Mouse (Mus musculus): Measurements from ENCODE around the gene Zc3h18. TPM values are rescaled to one million over a fixed set of nuclear protein-coding genes. Genes with fewer than 3 reads are reported as not detected.
A peak's percentile ranks its signal among the peaks of the same experiment; 100 is the strongest.

Gene Zc3h18
- polyA plus RNA-seq (2014; fragmentation: Nextera tagmentation; extraction: Ambion mirVana): 37.0 and 38.6 TPM in 2 replicates

GRCm38 (mm10) chr8:122376365-122377231 lies at the start of gene Zc3h18:
TSS of gene Zc3h18 (plus strand) at chr8:122376609.
- no peaks in the 10 kb centered on the region for H3K27me3 ChIP-seq (replicated peaks; ENCODE audit: control insufficient read depth, insufficient read depth, low read length)
- peak within 1 kb of the TSS; percentile 89 for H3K9ac ChIP-seq (ENCODE audit: low read length)
- ATAC-seq (replicated peaks; ENCODE audit: low FRiP score, low TSS enrichment, low read depth) (peak; percentile 89), DNase-seq (ENCODE audit: low spot score) (peak; percentile 98)
- peak within 1 kb of the TSS; percentile 92 for H3K4me3 ChIP-seq (ENCODE audit: low read depth, low read length)
- H3K4me2 ChIP-seq (ENCODE audit: low read length): peak within 1 kb of the TSS; percentile 83
- peaks cover 11% of the 10 kb centered on the region for H3K4me1 ChIP-seq (replicated peaks; ENCODE audit: control insufficient read depth, insufficient read depth, low read length)
- no peaks in the 10 kb centered on the region for H3K9me3 ChIP-seq (ENCODE audit: control insufficient read depth, low read length)
- peak within 1 kb of the TSS; percentile 92 for H3K27ac ChIP-seq (ENCODE audit: low read depth)
- under 1% methylated on average over 95 of the region's 107 CpGs for WGBS
- H3K36me3 ChIP-seq (ENCODE audit: control insufficient read depth, insufficient read depth, low read length): peaks cover 18% of the 10 kb centered on the region

GRCm38 (mm10) chr8:122329072-122329471 lies 47.3 kb upstream of the Zc3h18 start:
- no peak for ATAC-seq (replicated peaks; ENCODE audit: low FRiP score, low TSS enrichment, low read depth)
- no peak for DNase-seq (ENCODE audit: low spot score)
- Histone ChIP-seq H3K27ac (ENCODE audit: low read depth) (no peak overlapping the region), H3K9me3 (ENCODE audit: control insufficient read depth, low read length) (no peaks in the 10 kb centered on the region), H3K4me1 (replicated peaks; ENCODE audit: control insufficient read depth, insufficient read depth, low read length) (peaks cover 35% of the 10 kb centered on the region), H3K4me3 (ENCODE audit: low read depth, low read length) (no peak overlapping the region), H3K9ac (ENCODE audit: low read length) (0 out of 2 replicates have a peak overlapping the region, but pooled peaks have one; percentile 11), H3K4me2 (ENCODE audit: low read length) (no peak overlapping the region), H3K36me3 (ENCODE audit: control insufficient read depth, insufficient read depth, low read length) (0 out of 2 replicates have a peak, but pooled peaks cover 3% of the 10 kb centered on the region), H3K27me3 (replicated peaks; ENCODE audit: control insufficient read depth, insufficient read depth, low read length) (no peaks in the 10 kb centered on the region)
- 59% methylated on average over 8 of the region's 8 CpGs for WGBS

DNA sequence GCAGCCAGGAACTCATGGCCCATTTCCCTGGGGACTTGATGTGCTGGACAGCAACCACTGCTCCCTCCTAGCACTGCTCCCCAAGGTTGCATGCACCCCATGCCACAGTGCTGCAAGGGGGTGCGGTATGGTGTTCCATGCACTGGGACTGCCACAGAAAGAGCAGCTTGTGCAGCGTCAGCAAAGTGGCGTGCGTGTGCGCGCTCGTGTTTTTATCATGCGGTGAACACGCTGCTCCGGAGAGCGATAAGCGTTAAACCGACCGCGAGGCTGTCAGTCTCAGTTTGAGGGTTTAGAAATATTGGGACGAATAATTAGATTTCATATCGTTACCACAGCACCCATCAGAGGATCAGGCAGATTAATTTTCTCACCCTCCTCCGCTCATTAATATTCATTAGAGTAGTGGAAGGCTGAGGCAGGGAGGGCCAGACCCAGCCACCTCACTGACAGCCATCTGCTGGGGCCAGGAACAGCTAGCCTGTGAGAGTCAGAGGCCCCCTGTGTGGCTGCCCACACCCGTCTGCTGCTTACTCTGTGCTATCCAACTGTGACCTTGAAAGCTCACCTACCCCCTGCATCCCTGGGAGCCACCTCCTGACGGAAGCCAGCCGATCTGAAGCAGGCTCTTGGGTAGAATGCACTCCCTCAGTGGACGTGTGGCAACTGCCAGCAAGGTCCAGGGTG lies 46.7 kb upstream of the Zc3h18 start:
- Histone ChIP-seq H3K4me1 (replicated peaks; ENCODE audit: control insufficient read depth, insufficient read depth, low read length) (peaks cover 32% of the 10 kb centered on the region), H3K4me3 (ENCODE audit: low read depth, low read length) (no peak overlapping the region), H3K27ac (ENCODE audit: low read depth) (no peak overlapping the region), H3K9ac (ENCODE audit: low read length) (no peak overlapping the region), H3K27me3 (replicated peaks; ENCODE audit: control insufficient read depth, insufficient read depth, low read length) (no peaks in the 10 kb centered on the region), H3K9me3 (ENCODE audit: control insufficient read depth, low read length) (no peaks in the 10 kb centered on the region), H3K4me2 (ENCODE audit: low read length) (no peak overlapping the region), H3K36me3 (ENCODE audit: control insufficient read depth, insufficient read depth, low read length) (peaks cover 5% of the 10 kb centered on the region; the same call in 1 of the 2 replicates)
- ATAC-seq (replicated peaks; ENCODE audit: low FRiP score, low TSS enrichment, low read depth) (no peak), DNase-seq (ENCODE audit: low spot score) (no peak)
- WGBS: 77% methylated on average over 22 of the region's 22 CpGs

- Histone ChIP-seq H3K9ac (ENCODE audit: low read length) (no peak overlapping the region), H3K27ac (ENCODE audit: low read depth) (no peak overlapping the region; the same call in 1 of the 2 replicates), H3K4me3 (ENCODE audit: low read depth, low read length) (no peak overlapping the region), H3K27me3 (replicated peaks; ENCODE audit: control insufficient read depth, insufficient read depth, low read length) (peaks cover 8% of the 10 kb centered on the region), H3K36me3 (ENCODE audit: control insufficient read depth, insufficient read depth, low read length) (peaks cover 14% of the 10 kb centered on the region; the same call in 1 of the 2 replicates), H3K4me1 (replicated peaks; ENCODE audit: control insufficient read depth, insufficient read depth, low read length) (peaks cover 25% of the 10 kb centered on the region), H3K9me3 (ENCODE audit: control insufficient read depth, low read length) (no peaks in the 10 kb centered on the region), H3K4me2 (ENCODE audit: low read length) (no peak overlapping the region)
- 71% methylated on average over 12 of the region's 12 CpGs for WGBS
- no peak for DNase-seq (ENCODE audit: low spot score)
- no peak for ATAC-seq (replicated peaks; ENCODE audit: low FRiP score, low TSS enrichment, low read depth)
These were observed 45.8 kb upstream of the Zc3h18 start for GRCm38 (mm10) chr8:122330446-122331133.

- peaks cover 14% of the 10 kb centered on the region; the same call in 1 of the 2 replicates for H3K36me3 ChIP-seq (ENCODE audit: control insufficient read depth, insufficient read depth, low read length)
- H3K27me3 ChIP-seq (replicated peaks; ENCODE audit: control insufficient read depth, insufficient read depth, low read length): peaks cover 14% of the 10 kb centered on the region
- 41% methylated on average over 3 of the region's 3 CpGs for WGBS
- DNase-seq (ENCODE audit: low spot score): no peak
- H3K4me2 ChIP-seq (ENCODE audit: low read length): no peak overlapping the region
- H3K9me3 ChIP-seq (ENCODE audit: control insufficient read depth, low read length): no peaks in the 10 kb centered on the region
- H3K4me3 ChIP-seq (ENCODE audit: low read depth, low read length): no peak overlapping the region
- ATAC-seq (replicated peaks; ENCODE audit: low FRiP score, low TSS enrichment, low read depth): no peak
- H3K4me1 ChIP-seq (replicated peaks; ENCODE audit: control insufficient read depth, insufficient read depth, low read length): peaks cover 25% of the 10 kb centered on the region
- no peak overlapping the region; the same call in 1 of the 2 replicates for H3K27ac ChIP-seq (ENCODE audit: low read depth)
- H3K9ac ChIP-seq (ENCODE audit: low read length): no peak overlapping the region
These were observed 45.3 kb upstream of the Zc3h18 start for GRCm38 (mm10) chr8:122331134-122331523.

DNA sequence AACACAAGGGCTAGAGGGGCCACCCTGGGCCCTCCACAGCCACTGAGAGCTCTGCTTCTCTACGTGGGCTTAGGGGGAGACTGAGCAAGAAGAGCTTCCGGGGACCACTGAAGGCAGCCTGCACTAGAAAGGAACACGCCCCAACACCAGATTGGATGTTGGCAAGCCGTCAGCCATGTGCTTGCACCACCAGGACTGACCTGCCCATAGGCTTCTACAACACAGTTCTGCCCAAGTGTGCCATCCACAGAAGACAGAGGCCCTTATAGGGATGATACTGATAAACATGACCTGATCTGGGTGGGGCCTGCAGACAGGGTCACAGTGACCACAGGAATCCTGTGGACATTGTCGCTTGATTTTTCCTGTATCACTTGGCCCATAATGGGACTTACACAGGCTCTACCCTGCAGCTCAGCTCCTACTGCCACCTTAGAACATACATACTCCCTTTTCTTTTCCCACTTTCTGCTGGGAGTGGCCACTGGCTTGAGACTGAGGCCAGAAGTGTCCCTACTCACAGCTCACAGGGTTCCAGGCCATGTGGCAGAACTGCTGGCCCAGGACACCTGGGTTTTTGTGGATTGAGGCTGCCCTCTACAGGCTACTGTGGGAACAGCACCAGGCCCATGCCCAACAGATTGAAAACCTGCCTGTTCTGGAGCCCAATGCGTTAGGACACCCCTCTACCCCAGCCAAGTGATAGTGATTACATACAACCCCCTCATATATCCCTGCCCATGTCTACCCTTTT lies 43.5 kb upstream of the Zc3h18 start:
- 68% methylated on average over 6 of the region's 6 CpGs for WGBS

DNA sequence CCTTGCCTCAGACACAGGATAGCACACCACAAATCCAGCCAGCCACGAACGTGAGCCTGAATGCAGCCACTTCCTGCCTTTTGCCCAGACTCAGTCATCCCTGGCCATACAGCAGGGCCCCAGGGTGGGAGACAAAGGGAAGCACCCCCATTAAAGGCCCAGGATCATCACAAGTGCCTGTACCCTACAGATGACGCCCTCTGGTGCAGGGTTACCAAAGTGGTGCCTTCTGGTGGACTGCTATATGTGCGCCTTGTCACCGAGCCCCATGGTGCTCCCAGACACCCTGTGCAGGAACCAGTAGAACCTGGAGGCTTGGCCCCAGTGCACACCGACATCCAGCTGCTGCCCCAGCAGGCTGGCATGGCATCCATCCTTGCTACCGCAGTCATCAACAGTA lies 42.9 kb upstream of the Zc3h18 start:
- H3K4me1 ChIP-seq (replicated peaks; ENCODE audit: control insufficient read depth, insufficient read depth, low read length): peaks cover 19% of the 10 kb centered on the region; the same call in 1 of the 2 replicates
- H3K36me3 ChIP-seq (ENCODE audit: control insufficient read depth, insufficient read depth, low read length): peaks cover 32% of the 10 kb centered on the region; the same call in 1 of the 2 replicates
- no peak for ATAC-seq (replicated peaks; ENCODE audit: low FRiP score, low TSS enrichment, low read depth)
- no peak for DNase-seq (ENCODE audit: low spot score)
- H3K9me3 ChIP-seq (ENCODE audit: control insufficient read depth, low read length): no peaks in the 10 kb centered on the region
- no peak overlapping the region for H3K4me3 ChIP-seq (ENCODE audit: low read depth, low read length)
- no peak overlapping the region for H3K4me2 ChIP-seq (ENCODE audit: low read length)
- WGBS: 90% methylated on average over 7 of the region's 7 CpGs
- H3K27ac ChIP-seq (ENCODE audit: low read depth): no peak overlapping the region
- H3K9ac ChIP-seq (ENCODE audit: low read length): no peak overlapping the region
- peaks cover 35% of the 10 kb centered on the region for H3K27me3 ChIP-seq (replicated peaks; ENCODE audit: control insufficient read depth, insufficient read depth, low read length)

More for the DNA sequence above, 43.5 kb upstream of the Zc3h18 start:
- H3K9ac ChIP-seq (ENCODE audit: low read length): no peak overlapping the region
- peaks cover 32% of the 10 kb centered on the region for H3K27me3 ChIP-seq (replicated peaks; ENCODE audit: control insufficient read depth, insufficient read depth, low read length)
- H3K4me2 ChIP-seq (ENCODE audit: low read length): no peak overlapping the region
- no peak overlapping the region for H3K27ac ChIP-seq (ENCODE audit: low read depth)
- peaks cover 30% of the 10 kb centered on the region; the same call in 1 of the 2 replicates for H3K36me3 ChIP-seq (ENCODE audit: control insufficient read depth, insufficient read depth, low read length)
- DNase-seq (ENCODE audit: low spot score) (peak; percentile 93), ATAC-seq (replicated peaks; ENCODE audit: low FRiP score, low TSS enrichment, low read depth) (0 out of 2 replicates have a peak, but pooled peaks have one; percentile 6)
- no peaks in the 10 kb centered on the region for H3K9me3 ChIP-seq (ENCODE audit: control insufficient read depth, low read length)
- H3K4me3 ChIP-seq (ENCODE audit: low read depth, low read length): no peak overlapping the region
- H3K4me1 ChIP-seq (replicated peaks; ENCODE audit: control insufficient read depth, insufficient read depth, low read length): peaks cover 19% of the 10 kb centered on the region; the same call in 1 of the 2 replicates

Measured in intestine, embryonic 14.5 days (tissue).